Mouse (Mus musculus): ENCODE results near the gene Rfxap. TPM values are rescaled to one million over a fixed set of nuclear protein-coding genes. Genes with fewer than 3 reads are reported as not detected.
A peak's percentile ranks its signal among the peaks of the same experiment; 100 is the strongest.
"Not testable (repeated sequence)": the region's sequence is repeated elsewhere in the genome, so short reads cannot be mapped to it uniquely, and the experiment has no call there.

The Rfxap gene
- polyA plus RNA-seq, 1 experiment from 2014 or later: 57.6 TPM

GRCm38 (mm10) chr3:54775989-54776631 is 31.5 kb downstream of the Rfxap start:
- WGBS: 66% methylated on average over 7 of the region's 7 CpGs
- H3K9me3 ChIP-seq (ENCODE audit: control insufficient read depth, low read length): peaks cover 3% of the 10 kb centered on the region; the same call in 1 of the 2 replicates
- DNase-seq (ENCODE audit: low spot score) (peak; percentile 30), ATAC-seq (replicated peaks; ENCODE audit: low FRiP score) (no peak)
- no peak overlapping the region for H3K9ac ChIP-seq (ENCODE audit: low read length)
- H3K4me2 ChIP-seq (ENCODE audit: low read depth, low read length, severe bottlenecking): no peak overlapping the region
- H3K4me3 ChIP-seq (ENCODE audit: low read depth, low read length): no peak overlapping the region
- no peak overlapping the region for H3K27ac ChIP-seq (ENCODE audit: low read depth, low read length)
- no peaks in the 10 kb centered on the region for H3K27me3 ChIP-seq (ENCODE audit: control insufficient read depth, insufficient read depth, low read length)
- no peaks in the 10 kb centered on the region for H3K36me3 ChIP-seq (ENCODE audit: control insufficient read depth, insufficient read depth, low read length)
- no peaks in the 10 kb centered on the region for H3K4me1 ChIP-seq (replicated peaks; ENCODE audit: control insufficient read depth, insufficient read depth, low read length)

GRCm38 (mm10) chr3:54773613-54774012 is 34.0 kb downstream of the Rfxap start:
- 82% methylated on average over 6 of the region's 6 CpGs for WGBS
- DNase-seq (ENCODE audit: low spot score): peak; percentile 30
- Histone ChIP-seq H3K9ac (ENCODE audit: low read length) (no peak overlapping the region), H3K4me2 (ENCODE audit: low read depth, low read length, severe bottlenecking) (no peak overlapping the region), H3K36me3 (ENCODE audit: control insufficient read depth, insufficient read depth, low read length) (no peaks in the 10 kb centered on the region), H3K9me3 (ENCODE audit: control insufficient read depth, low read length) (peaks cover 3% of the 10 kb centered on the region; the same call in 1 of the 2 replicates), H3K4me3 (ENCODE audit: low read depth, low read length) (no peak overlapping the region), H3K27me3 (ENCODE audit: control insufficient read depth, insufficient read depth, low read length) (no peaks in the 10 kb centered on the region), H3K27ac (ENCODE audit: low read depth, low read length) (no peak overlapping the region), H3K4me1 (replicated peaks; ENCODE audit: control insufficient read depth, insufficient read depth, low read length) (no peaks in the 10 kb centered on the region)
- ATAC-seq (replicated peaks; ENCODE audit: low FRiP score): no peak

GRCm38 (mm10) chr3:54769349-54770275 is 38.0 kb downstream of the Rfxap start:
- no peaks in the 10 kb centered on the region for H3K4me1 ChIP-seq (replicated peaks; ENCODE audit: control insufficient read depth, insufficient read depth, low read length)
- no peak overlapping the region for H3K9ac ChIP-seq (ENCODE audit: low read length)
- H3K4me3 ChIP-seq (ENCODE audit: low read depth, low read length): no peak overlapping the region
- no peak for DNase-seq (ENCODE audit: low spot score)
- no peak overlapping the region for H3K4me2 ChIP-seq (ENCODE audit: low read depth, low read length, severe bottlenecking)
- ATAC-seq (replicated peaks; ENCODE audit: low FRiP score): no peak
- no peaks in the 10 kb centered on the region for H3K36me3 ChIP-seq (ENCODE audit: control insufficient read depth, insufficient read depth, low read length)
- no peak overlapping the region for H3K27ac ChIP-seq (ENCODE audit: low read depth, low read length)
- 60% methylated on average over 17 of the region's 17 CpGs for WGBS
- H3K9me3 ChIP-seq (ENCODE audit: control insufficient read depth, low read length): peaks cover 3% of the 10 kb centered on the region; the same call in 1 of the 2 replicates
- no peaks in the 10 kb centered on the region for H3K27me3 ChIP-seq (ENCODE audit: control insufficient read depth, insufficient read depth, low read length)

GRCm38 (mm10) chr3:54768592-54768991 is 39.0 kb downstream of the Rfxap start:
- DNase-seq (ENCODE audit: low spot score) (no peak), ATAC-seq (replicated peaks; ENCODE audit: low FRiP score) (no peak)
- no peak overlapping the region for H3K4me2 ChIP-seq (ENCODE audit: low read depth, low read length, severe bottlenecking)
- no peaks in the 10 kb centered on the region for H3K4me1 ChIP-seq (replicated peaks; ENCODE audit: control insufficient read depth, insufficient read depth, low read length)
- no peaks in the 10 kb centered on the region for H3K27me3 ChIP-seq (ENCODE audit: control insufficient read depth, insufficient read depth, low read length)
- peaks cover 1% of the 10 kb centered on the region; the same call in 1 of the 2 replicates for H3K9me3 ChIP-seq (ENCODE audit: control insufficient read depth, low read length)
- H3K36me3 ChIP-seq (ENCODE audit: control insufficient read depth, insufficient read depth, low read length): no peaks in the 10 kb centered on the region
- no peak overlapping the region for H3K9ac ChIP-seq (ENCODE audit: low read length)
- 92% methylated on average over 8 of the region's 8 CpGs for WGBS
- H3K4me3 ChIP-seq (ENCODE audit: low read depth, low read length): no peak overlapping the region
- no peak overlapping the region for H3K27ac ChIP-seq (ENCODE audit: low read depth, low read length)

- Histone ChIP-seq H3K4me1 (replicated peaks; ENCODE audit: control insufficient read depth, insufficient read depth, low read length) (no peaks in the 10 kb centered on the region), H3K4me2 (ENCODE audit: low read depth, low read length, severe bottlenecking) (no peak overlapping the region), H3K27ac (ENCODE audit: low read depth, low read length) (no peak overlapping the region), H3K27me3 (ENCODE audit: control insufficient read depth, insufficient read depth, low read length) (no peaks in the 10 kb centered on the region), H3K9ac (ENCODE audit: low read length) (no peak overlapping the region), H3K36me3 (ENCODE audit: control insufficient read depth, insufficient read depth, low read length) (no peaks in the 10 kb centered on the region), H3K9me3 (ENCODE audit: control insufficient read depth, low read length) (no peaks in the 10 kb centered on the region), H3K4me3 (ENCODE audit: low read depth, low read length) (no peak overlapping the region)
- WGBS: 87% methylated on average over 5 of the region's 5 CpGs
- ATAC-seq (replicated peaks; ENCODE audit: low FRiP score) (no peak), DNase-seq (ENCODE audit: low spot score) (no peak)
Observed at GRCm38 (mm10) chr3:54766811-54767210, 40.8 kb downstream of the Rfxap start.

- WGBS: 86% methylated on average over 14 of the region's 14 CpGs
- no peak overlapping the region for H3K4me2 ChIP-seq (ENCODE audit: low read depth, low read length, severe bottlenecking)
- no peaks in the 10 kb centered on the region for H3K36me3 ChIP-seq (ENCODE audit: control insufficient read depth, insufficient read depth, low read length)
- no peak for DNase-seq (ENCODE audit: low spot score)
- H3K27ac ChIP-seq (ENCODE audit: low read depth, low read length): no peak overlapping the region
- no peaks in the 10 kb centered on the region for H3K27me3 ChIP-seq (ENCODE audit: control insufficient read depth, insufficient read depth, low read length)
- ATAC-seq (replicated peaks; ENCODE audit: low FRiP score): no peak
- H3K9me3 ChIP-seq (ENCODE audit: control insufficient read depth, low read length): no peaks in the 10 kb centered on the region
- no peak overlapping the region for H3K4me3 ChIP-seq (ENCODE audit: low read depth, low read length)
- H3K9ac ChIP-seq (ENCODE audit: low read length): no peak overlapping the region
- H3K4me1 ChIP-seq (replicated peaks; ENCODE audit: control insufficient read depth, insufficient read depth, low read length): no peaks in the 10 kb centered on the region
Observed at GRCm38 (mm10) chr3:54766034-54766433, 41.6 kb downstream of the Rfxap start.

- 87% methylated on average over 6 of the region's 6 CpGs for WGBS
- H3K4me2 ChIP-seq (ENCODE audit: low read depth, low read length, severe bottlenecking); H3K4me1 ChIP-seq (replicated peaks; ENCODE audit: control insufficient read depth, insufficient read depth, low read length); ATAC-seq (replicated peaks; ENCODE audit: low FRiP score); H3K27me3 ChIP-seq (ENCODE audit: control insufficient read depth, insufficient read depth, low read length); H3K27ac ChIP-seq (ENCODE audit: low read depth, low read length); H3K9me3 ChIP-seq (ENCODE audit: control insufficient read depth, low read length); H3K4me3 ChIP-seq (ENCODE audit: low read depth, low read length); H3K36me3 ChIP-seq (ENCODE audit: control insufficient read depth, insufficient read depth, low read length); H3K9ac ChIP-seq (ENCODE audit: low read length); DNase-seq (ENCODE audit: low spot score): not testable (repeated sequence)
Observed at GRCm38 (mm10) chr3:54765521-54765920, 42.1 kb downstream of the Rfxap start.

- DNase-seq (ENCODE audit: low spot score): no peak
- WGBS: 77% methylated on average over 18 of the region's 18 CpGs
- H3K27me3 ChIP-seq (ENCODE audit: control insufficient read depth, insufficient read depth, low read length): no peaks in the 10 kb centered on the region
- no peak for ATAC-seq (replicated peaks; ENCODE audit: low FRiP score)
- H3K36me3 ChIP-seq (ENCODE audit: control insufficient read depth, insufficient read depth, low read length): no peaks in the 10 kb centered on the region
- H3K27ac ChIP-seq (ENCODE audit: low read depth, low read length): no peak overlapping the region
- H3K9ac ChIP-seq (ENCODE audit: low read length): no peak overlapping the region
- no peak overlapping the region for H3K4me2 ChIP-seq (ENCODE audit: low read depth, low read length, severe bottlenecking)
- H3K4me3 ChIP-seq (ENCODE audit: low read depth, low read length): no peak overlapping the region
- no peaks in the 10 kb centered on the region for H3K9me3 ChIP-seq (ENCODE audit: control insufficient read depth, low read length)
- H3K4me1 ChIP-seq (replicated peaks; ENCODE audit: control insufficient read depth, insufficient read depth, low read length): no peaks in the 10 kb centered on the region
Observed at GRCm38 (mm10) chr3:54764418-54764817, 43.2 kb downstream of the Rfxap start.

All from forebrain, embryonic 11.5 days (tissue).